Mouse (Mus musculus) limb, embryonic 14.5 days (tissue): ENCODE results near the gene Gm20547. TPM values are rescaled to one million over a fixed set of nuclear protein-coding genes. Genes with fewer than 3 reads are reported as not detected.
"Not testable (repeated sequence)": the region's sequence is repeated elsewhere in the genome, so short reads cannot be mapped to it uniquely, and the experiment has no call there.

Source experiments
- ATAC-seq: fragments of 200-750 bp; cut with Nextera tagmentation; 2 replicates; pipeline ENCODE4 v1.8.0; 2017; ENCODE audit warnings: low read depth, moderate number of reproducible peaks, moderate TSS enrichment; ENCODE audit not compliant: low FRiP score
- DNase-seq: peaks from one replicate; pipeline ENCODE4 v3.0.0-alpha.2; 2015; ENCODE audit warnings: low spot score
- H3K27ac ChIP-seq: fragments of 300-500 bp; sonication (generic); replicated peaks from 2 replicates; pipeline ENCODE4 v1.5.1; 2014; ENCODE audit warnings: low read depth, mild to moderate bottlenecking, low read length, moderate library complexity, mixed read lengths
- H3K27me3 ChIP-seq: fragments of 300-500 bp; sonication (generic); 2 replicates; pipeline ENCODE4 v1.6.1; 2014; ENCODE audit warnings: low read length, mixed read lengths; ENCODE audit not compliant: control insufficient read depth, insufficient read depth
- H3K36me3 ChIP-seq: fragments of 300-500 bp; sonication (generic); 2 replicates; pipeline ENCODE4 v1.6.1; 2014; ENCODE audit warnings: mild to moderate bottlenecking, low read length, moderate library complexity, mixed read lengths; ENCODE audit not compliant: control insufficient read depth, insufficient read depth
- H3K4me1 ChIP-seq: fragments of 300-500 bp; sonication (generic); 2 replicates; pipeline ENCODE4 v1.6.1; 2014; ENCODE audit warnings: antibody characterized with exemption, low read length, mixed read lengths; ENCODE audit not compliant: control insufficient read depth, insufficient read depth
- H3K4me2 ChIP-seq: fragments of 300-500 bp; sonication (generic); replicated peaks from 2 replicates; pipeline ENCODE4 v1.6.1; 2014; ENCODE audit warnings: low read depth, mild to moderate bottlenecking, low read length, moderate library complexity; ENCODE audit not compliant: severe bottlenecking
- H3K4me3 ChIP-seq: fragments of 300-500 bp; sonication (generic); replicated peaks from 2 replicates; pipeline ENCODE4 v1.5.1; 2014; ENCODE audit warnings: low read length
- H3K9ac ChIP-seq: fragments of 300-500 bp; sonication (generic); 2 replicates; pipeline ENCODE4 v1.6.1; 2014; ENCODE audit warnings: mild to moderate bottlenecking, low read depth, low read length, moderate library complexity; ENCODE audit not compliant: severe bottlenecking
- H3K9me3 ChIP-seq: fragments of 300-500 bp; sonication (generic); 2 replicates; pipeline ENCODE4 v1.6.1; 2016; ENCODE audit warnings: low read length; ENCODE audit not compliant: control insufficient read depth
- POLR2A ChIP-seq: fragments of 200-500 bp; IDR thresholded peaks from 2 replicates; pipeline ENCODE4 v1.8.0; 2012; ENCODE audit warnings: inconsistent platforms, mild to moderate bottlenecking, moderate library complexity, borderline replicate concordance; ENCODE audit not compliant: insufficient read depth, insufficient read length; ENCODE audit errors: extremely low read depth
- WGBS: fragments of 180-500 bp; shearing (Covaris S2); extraction: QIAGEN DNeasy Blood & Tissue Kit; methylation state at CpG from one replicate; pipeline ENCODE4 v1.1.7; 2014; 5-methylcytosine and 5-hydroxymethylcytosine counted together
- polyA plus RNA-seq, 2 experiments: library from polyadenylated mRNA; depleted of rRNA in 1 of 2; stranded (reverse) in 1 of 2; unstranded in 1 of 2; fragments of >200 nt; fragmentation: Nextera tagmentation in 1 of 2; extraction: Ambion mirVana in 1 of 2; gene quantifications; 2 replicates each; pipeline versions ENCODE4 v1.2.1 to v1.2.3; 2012 to 2014

Gene Gm20547
- polyA plus RNA-seq, 2 experiments, result not detected

DNA sequence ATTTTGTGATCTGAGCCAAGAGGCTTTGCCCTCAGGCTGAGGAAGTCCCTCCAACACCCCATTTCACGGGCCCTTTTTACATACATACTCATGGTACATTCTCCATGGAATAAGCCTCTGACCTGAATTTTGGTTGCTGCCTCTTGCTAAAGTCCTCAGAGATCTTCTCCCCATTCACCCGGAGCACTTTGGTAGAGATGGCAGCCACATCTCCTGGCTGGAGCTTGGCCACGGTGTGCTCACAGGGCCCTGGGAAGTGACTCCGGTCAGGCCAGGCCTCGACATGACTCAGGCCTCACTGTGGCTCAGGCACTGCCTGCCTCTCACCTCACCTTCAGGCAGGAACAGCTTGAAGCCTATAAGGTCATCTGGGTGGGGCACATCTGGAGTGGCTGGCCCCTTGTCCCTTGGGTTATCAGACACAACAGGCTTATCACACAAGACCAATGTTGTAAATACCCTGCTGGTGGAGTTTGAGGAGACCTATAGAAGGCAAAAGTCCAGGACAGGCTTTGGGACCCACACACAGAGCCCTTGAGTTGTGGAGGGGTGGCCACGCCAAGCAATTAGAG, 41.0 kb downstream of the Gm20547 start:
- H3K4me3 ChIP-seq, result no peak overlapping the region
- DNase-seq (no peak), ATAC-seq (no peak)
- WGBS, result 80% methylated on average over 6 of the region's 6 CpGs
- no peak for TF ChIP-seq POLR2A
- no peaks in the 10 kb centered on the region for H3K27me3 ChIP-seq
- no peak overlapping the region for H3K9ac ChIP-seq
- H3K9me3 ChIP-seq, result no peaks in the 10 kb centered on the region
- H3K4me2 ChIP-seq, result no peak overlapping the region
- no peak overlapping the region for H3K27ac ChIP-seq
- peaks cover 13% of the 10 kb centered on the region for H3K4me1 ChIP-seq
- H3K36me3 ChIP-seq, result peaks cover 73% of the 10 kb centered on the region

GRCm38 (mm10) chr17:34838785-34839184, 43.1 kb downstream of the Gm20547 start:
- no peak overlapping the region for H3K4me3 ChIP-seq
- no peak overlapping the region for H3K4me2 ChIP-seq
- peaks cover 14% of the 10 kb centered on the region for H3K4me1 ChIP-seq
- no peak for DNase-seq
- no peak for ATAC-seq
- 95% methylated on average over 7 of the region's 7 CpGs for WGBS
- TF ChIP-seq POLR2A, result no peak
- no peaks in the 10 kb centered on the region for H3K9me3 ChIP-seq
- no peak overlapping the region for H3K9ac ChIP-seq
- H3K36me3 ChIP-seq, result peaks cover 56% of the 10 kb centered on the region
- no peaks in the 10 kb centered on the region for H3K27me3 ChIP-seq
- no peak overlapping the region for H3K27ac ChIP-seq

DNA sequence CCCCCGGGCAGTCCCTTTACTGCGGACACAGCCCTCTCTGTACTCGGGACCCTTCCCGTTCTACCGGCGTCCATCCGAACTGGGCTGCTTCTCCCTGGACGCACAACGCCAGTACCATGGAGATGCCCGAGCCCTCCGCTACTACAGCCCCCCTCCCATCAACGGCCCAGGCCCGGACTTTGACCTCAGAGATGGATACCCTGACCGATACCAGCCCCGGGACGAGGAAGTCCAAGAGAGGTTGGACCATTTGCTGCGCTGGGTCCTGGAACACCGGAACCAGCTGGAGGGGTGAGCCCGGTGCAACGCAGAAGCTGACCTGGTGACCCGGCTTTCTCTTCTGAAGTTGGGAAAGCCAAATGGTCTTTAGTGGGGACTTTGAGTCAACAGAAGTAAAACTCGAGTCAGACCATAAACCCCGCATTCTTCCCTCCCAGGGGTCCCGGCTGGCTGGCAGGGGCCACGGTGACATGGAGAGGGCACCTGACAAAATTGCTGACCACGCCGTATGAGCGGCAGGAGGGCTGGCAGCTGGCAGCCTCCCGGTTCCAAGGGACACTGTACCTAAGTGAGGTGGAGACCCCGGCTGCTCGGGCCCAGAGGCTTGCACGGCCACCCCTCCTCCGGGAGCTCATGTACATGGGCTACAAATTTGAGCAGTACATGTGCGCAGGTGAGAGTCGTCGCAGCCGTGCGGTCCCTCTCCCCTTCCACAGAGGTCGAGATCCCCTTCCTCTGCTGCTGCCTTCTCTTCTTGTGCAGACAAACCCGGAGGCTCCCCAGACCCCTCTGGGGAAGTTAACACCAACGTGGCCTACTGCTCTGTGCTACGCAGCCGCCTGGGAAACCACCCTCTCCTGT, 44.1 kb downstream of the Gm20547 start:
- Histone ChIP-seq H3K9me3 (no peaks in the 10 kb centered on the region), H3K4me1 (peaks cover 14% of the 10 kb centered on the region), H3K9ac (peak overlapping the region; percentile 69), H3K27ac (peak overlapping the region; percentile 74), H3K4me3 (peak overlapping the region; percentile 83), H3K36me3 (peaks cover 46% of the 10 kb centered on the region), H3K4me2 (peak overlapping the region; percentile 95), H3K27me3 (no peaks in the 10 kb centered on the region)
- 36% methylated on average over 42 of the region's 43 CpGs for WGBS
- TF ChIP-seq POLR2A, result no peak
- DNase-seq (no peak), ATAC-seq (no peak)

- peaks cover 14% of the 10 kb centered on the region for H3K4me1 ChIP-seq
- H3K36me3 ChIP-seq, result peaks cover 37% of the 10 kb centered on the region
- peak within 1 kb of the TSS; percentile 69 for H3K9ac ChIP-seq
- TF ChIP-seq POLR2A, result 0 out of 2 replicates have a peak, but pooled peaks have one; percentile 81
- peak within 1 kb of the TSS; percentile 74 for H3K27ac ChIP-seq
- no peaks in the 10 kb centered on the region for H3K9me3 ChIP-seq
- under 1% methylated on average over 40 of the region's 40 CpGs for WGBS
- DNase-seq (peak; percentile 98), ATAC-seq (peak; percentile 93)
- peak within 1 kb of the TSS; percentile 83 for H3K4me3 ChIP-seq
- peak within 1 kb of the TSS; percentile 95 for H3K4me2 ChIP-seq
- H3K27me3 ChIP-seq, result no peaks in the 10 kb centered on the region
Measured at GRCm38 (mm10) chr17:34836856-34837221, 45.0 kb downstream of the Gm20547 start, which contains the start of the genes Stk19 and Dxo. Gene Stk19 (minus strand): TSS chr17:34836945. Gene Dxo (plus strand): TSS chr17:34837019.

DNA sequence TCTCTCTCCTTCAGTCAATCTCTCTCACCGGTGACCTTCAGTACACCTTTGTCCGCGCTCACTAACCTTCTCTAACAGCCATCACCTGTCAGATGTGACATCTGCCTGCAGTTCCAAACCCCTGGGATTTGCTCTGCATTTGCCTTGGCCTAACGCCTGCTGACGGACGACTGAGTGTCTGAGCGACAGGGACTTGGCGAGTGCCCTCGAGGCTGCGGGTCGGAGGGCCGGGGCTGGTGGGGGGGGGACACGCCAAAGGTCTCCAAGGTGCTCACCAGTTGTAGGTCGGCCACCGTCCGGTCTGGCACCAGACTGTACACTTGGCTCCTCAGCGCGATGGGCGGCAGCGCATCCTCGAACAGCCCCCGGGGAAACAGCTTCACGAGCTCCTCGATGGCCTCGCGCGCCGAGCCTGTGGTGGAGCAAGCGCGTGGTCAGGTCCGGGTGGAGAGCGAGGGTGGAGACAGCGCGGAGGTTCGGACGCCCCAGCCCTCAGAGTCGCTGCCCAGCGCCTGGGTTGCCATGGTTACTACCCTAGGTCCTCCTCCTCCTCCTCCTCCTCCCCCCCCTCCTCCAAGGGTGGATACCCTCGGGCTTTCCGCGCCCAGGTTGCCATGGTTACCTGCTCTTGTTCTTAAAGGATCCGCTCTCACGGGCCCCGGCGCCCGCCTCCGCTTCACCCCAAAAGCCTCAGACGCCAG, 45.5 kb downstream of the Gm20547 start:
- Histone ChIP-seq H3K4me1 (peaks cover 14% of the 10 kb centered on the region), H3K27ac (peak overlapping the region; percentile 3; the same call in 1 of the 2 replicates), H3K9ac (peak overlapping the region; percentile 69), H3K4me3 (peak overlapping the region; percentile 83), H3K4me2 (peak overlapping the region; percentile 93), H3K36me3 (peaks cover 33% of the 10 kb centered on the region), H3K9me3 (no peaks in the 10 kb centered on the region), H3K27me3 (no peaks in the 10 kb centered on the region)
- TF ChIP-seq POLR2A, result no peak
- 6% methylated on average over 42 of the region's 48 CpGs for WGBS
- peak; percentile 72 for ATAC-seq
- no peak for DNase-seq

GRCm38 (mm10) chr17:34830776-34831175, 51.1 kb downstream of the Gm20547 start:
- H3K9me3 ChIP-seq, H3K9ac ChIP-seq, H3K4me3 ChIP-seq, H3K27me3 ChIP-seq, DNase-seq, ATAC-seq, H3K27ac ChIP-seq, H3K4me1 ChIP-seq, H3K4me2 ChIP-seq: not testable (repeated sequence)
- H3K36me3 ChIP-seq, result peaks cover 37% of the 10 kb centered on the region
- 88% methylated on average over 1 of the region's 1 CpGs for WGBS
